Mouse (Mus musculus) forebrain, embryonic 14.5 days (tissue): Measurements from ENCODE around the gene 4931422A03Rik. TPM values are rescaled to one million over a fixed set of nuclear protein-coding genes. Genes with fewer than 3 reads are reported as not detected.

Source experiments
- ATAC-seq: fragments of 200-750 bp; cut with Nextera tagmentation; 2 replicates; pipeline ENCODE4 v1.8.0; 2017; ENCODE audit warnings: mild to moderate bottlenecking, moderate library complexity
- DNase-seq: peaks from one replicate; pipeline ENCODE4 v3.0.0-alpha.2; 2015; ENCODE audit warnings: low spot score
- H3K27ac ChIP-seq: fragments of 300-500 bp; sonication (generic); 2 replicates; pipeline ENCODE4 v1.5.1; 2014; ENCODE audit warnings: low read depth, mild to moderate bottlenecking, control low read depth, low read length, moderate library complexity
- H3K27me3 ChIP-seq: fragments of 300-500 bp; sonication (generic); replicated peaks from 2 replicates; pipeline ENCODE4 v1.6.1; 2014; ENCODE audit warnings: low read length, control low read depth, mixed read lengths; ENCODE audit not compliant: control insufficient read depth, insufficient read depth
- H3K36me3 ChIP-seq: fragments of 300-500 bp; sonication (generic); 2 replicates; pipeline ENCODE4 v1.6.1; 2014; ENCODE audit warnings: low read length, control low read depth; ENCODE audit not compliant: control insufficient read depth, insufficient read depth
- H3K4me1 ChIP-seq: fragments of 300-500 bp; sonication (generic); 2 replicates; pipeline ENCODE4 v1.6.1; 2014; ENCODE audit warnings: antibody characterized with exemption, low read length, control low read depth; ENCODE audit not compliant: control insufficient read depth, insufficient read depth
- H3K4me2 ChIP-seq: fragments of 300-500 bp; sonication (generic); 2 replicates; pipeline ENCODE4 v1.6.1; 2014; ENCODE audit warnings: mild to moderate bottlenecking, control low read depth, low read length
- H3K4me3 ChIP-seq: fragments of 300-500 bp; sonication (generic); 2 replicates; pipeline ENCODE4 v1.5.1; 2014; ENCODE audit warnings: low read depth, low read length, control low read depth
- H3K9ac ChIP-seq: fragments of 300-500 bp; sonication (generic); 2 replicates; pipeline ENCODE4 v1.6.1; 2014; ENCODE audit warnings: mild to moderate bottlenecking, low read length, control low read depth, moderate library complexity
- H3K9me3 ChIP-seq: fragments of 300-500 bp; sonication (generic); replicated peaks from 2 replicates; pipeline ENCODE4 v1.6.1; 2016; ENCODE audit warnings: low read length, control low read depth, mixed read lengths; ENCODE audit not compliant: control insufficient read depth
- WGBS: fragments of 180-500 bp; shearing (Covaris S2); extraction: QIAGEN DNeasy Blood & Tissue Kit; methylation state at CpG from one replicate; pipeline ENCODE4 v1.1.7; 2014; 5-methylcytosine and 5-hydroxymethylcytosine counted together
- polyA plus RNA-seq: library from polyadenylated mRNA; unstranded; fragments of >200 nt; fragmentation: Nextera tagmentation; extraction: Ambion mirVana; gene quantifications from 2 replicates; pipeline ENCODE4 v1.2.1, GENCODE M21; 2014

The 4931422A03Rik gene
- polyA plus RNA-seq, 1 experiment from 2014 or later: 0.67 TPM

DNA sequence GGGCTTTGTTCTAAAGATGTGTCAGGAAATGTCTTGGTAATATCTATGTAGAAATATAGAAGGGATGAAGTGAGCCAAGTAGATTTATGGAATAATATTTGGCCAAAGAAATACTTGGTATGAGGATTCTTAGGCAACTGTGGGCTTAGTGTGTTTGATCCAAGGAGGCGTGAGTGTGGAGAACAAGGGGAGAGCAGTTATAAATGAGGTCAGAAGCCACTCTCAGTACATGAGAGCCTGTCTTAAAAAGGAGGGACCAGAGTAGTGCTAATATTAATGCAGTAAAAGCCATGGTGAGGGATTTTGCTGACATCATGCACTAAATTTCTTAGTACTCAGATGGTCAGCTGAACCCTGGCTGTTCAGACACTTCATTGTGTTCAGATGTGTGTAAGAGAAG lies 30.2 kb upstream of the 4931422A03Rik start:
- H3K4me3 ChIP-seq: no peak overlapping the region
- DNase-seq (no peak), ATAC-seq (no peak)
- H3K27me3 ChIP-seq: no peaks in the 10 kb centered on the region
- WGBS: 91% methylated on average over 1 of the region's 1 CpGs
- H3K4me1 ChIP-seq: no peaks in the 10 kb centered on the region
- H3K9ac ChIP-seq: no peak overlapping the region
- no peak overlapping the region for H3K27ac ChIP-seq
- no peak overlapping the region for H3K4me2 ChIP-seq
- H3K9me3 ChIP-seq: no peaks in the 10 kb centered on the region
- H3K36me3 ChIP-seq: peaks cover 33% of the 10 kb centered on the region

DNA sequence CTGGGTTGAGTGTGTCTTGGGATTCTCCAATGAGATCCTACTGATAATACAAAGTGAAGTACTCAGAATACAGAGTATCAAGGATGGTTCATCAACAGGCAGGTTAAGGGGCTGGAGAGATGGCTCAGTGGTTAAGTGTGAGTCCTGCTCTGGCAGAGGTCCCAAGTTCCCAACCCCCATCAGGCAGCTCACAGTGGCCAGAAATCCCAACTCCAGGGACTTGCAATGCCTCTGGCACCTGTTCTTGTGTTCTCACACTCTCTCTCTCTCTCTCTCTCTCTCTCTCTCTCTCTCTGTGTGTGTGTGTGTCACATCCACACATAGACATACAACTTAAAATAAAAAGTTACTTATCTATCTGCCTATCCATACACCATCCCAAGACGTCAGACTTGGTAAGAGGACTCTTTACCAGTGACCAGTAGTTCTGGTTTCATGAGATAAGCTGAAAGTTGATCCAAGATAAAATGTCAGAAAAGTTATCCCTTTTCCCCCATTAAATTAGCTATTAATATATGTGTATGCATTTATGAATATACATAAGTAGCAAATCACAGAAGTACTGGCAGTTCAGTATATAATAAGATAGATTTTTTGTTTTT lies 16.4 kb upstream of the 4931422A03Rik start:
- 92% methylated on average over 1 of the region's 1 CpGs for WGBS
- no peak overlapping the region for H3K4me2 ChIP-seq
- H3K27me3 ChIP-seq: no peaks in the 10 kb centered on the region

DNA sequence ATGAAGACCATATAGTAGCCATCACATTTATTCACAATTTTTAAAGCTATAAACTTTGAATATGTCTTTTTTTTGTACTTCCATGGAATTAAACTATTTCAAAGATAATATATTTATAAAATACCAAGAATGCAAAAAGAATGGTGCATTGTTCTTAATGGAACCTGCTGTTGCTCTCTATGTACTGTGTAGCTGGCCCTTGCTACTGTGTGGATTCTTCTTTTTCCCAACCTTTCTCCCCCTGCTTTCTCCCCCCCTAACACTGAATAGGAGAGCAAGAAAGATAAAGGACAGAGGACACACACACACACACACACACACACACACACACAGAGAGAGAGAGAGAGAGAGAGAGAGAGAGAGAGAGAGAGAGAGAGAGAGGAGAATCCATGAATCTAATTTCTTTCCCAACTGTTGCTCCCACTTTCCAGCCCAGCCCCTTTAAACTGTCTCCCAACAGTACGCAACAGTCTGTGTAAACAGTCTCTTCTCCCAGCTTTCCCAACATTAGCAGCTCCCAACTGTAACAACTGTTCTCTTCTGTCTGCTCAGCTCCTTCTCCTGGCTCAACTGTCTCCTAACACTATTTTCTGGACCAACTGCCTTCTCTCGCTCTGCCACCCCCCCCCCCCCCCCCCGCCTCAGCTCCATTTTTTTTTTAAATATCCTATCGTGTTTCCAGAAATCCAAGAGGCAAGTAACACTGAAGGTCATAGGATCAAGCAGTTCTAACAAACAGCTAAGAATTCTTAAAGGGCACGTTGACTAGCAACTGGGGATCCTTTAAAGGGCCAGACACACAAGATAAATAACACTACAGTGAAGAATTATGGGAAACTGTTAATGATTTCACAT lies 15.7 kb upstream of the 4931422A03Rik start:
- no peak overlapping the region for H3K4me3 ChIP-seq
- DNase-seq: no peak
- no peaks in the 10 kb centered on the region for H3K27me3 ChIP-seq
- no peaks in the 10 kb centered on the region for H3K9me3 ChIP-seq
- ATAC-seq: no peak
- no peak overlapping the region for H3K9ac ChIP-seq
- H3K27ac ChIP-seq: no peak overlapping the region
- no peak overlapping the region for H3K4me2 ChIP-seq
- no peaks in the 10 kb centered on the region for H3K4me1 ChIP-seq
- WGBS: 72% methylated on average over 5 of the region's 5 CpGs
- peaks cover 30% of the 10 kb centered on the region for H3K36me3 ChIP-seq

More for the DNA sequence above, 16.4 kb upstream of the 4931422A03Rik start:
- DNase-seq (no peak), ATAC-seq (no peak)
- no peak overlapping the region for H3K27ac ChIP-seq
- H3K4me1 ChIP-seq: no peaks in the 10 kb centered on the region
- H3K9ac ChIP-seq: no peak overlapping the region
- H3K4me3 ChIP-seq: no peak overlapping the region
- peaks cover 30% of the 10 kb centered on the region for H3K36me3 ChIP-seq
- no peaks in the 10 kb centered on the region for H3K9me3 ChIP-seq

- WGBS: 95% methylated on average over 15 of the region's 15 CpGs
- Histone ChIP-seq H3K9ac (no peak overlapping the region), H3K9me3 (no peaks in the 10 kb centered on the region), H3K4me3 (no peak overlapping the region), H3K27me3 (no peaks in the 10 kb centered on the region), H3K4me1 (no peaks in the 10 kb centered on the region), H3K27ac (no peak overlapping the region), H3K36me3 (peaks cover 25% of the 10 kb centered on the region), H3K4me2 (no peak overlapping the region)
- DNase-seq: no peak
- no peak for ATAC-seq
Measured at GRCm38 (mm10) chr2:104042766-104043165, 14.6 kb upstream of the 4931422A03Rik start.

GRCm38 (mm10) chr2:104041632-104042031 lies 13.5 kb upstream of the 4931422A03Rik start:
- no peaks in the 10 kb centered on the region for H3K9me3 ChIP-seq
- ATAC-seq (no peak), DNase-seq (no peak)
- peaks cover 33% of the 10 kb centered on the region for H3K36me3 ChIP-seq
- H3K4me2 ChIP-seq: no peak overlapping the region
- no peak overlapping the region for H3K9ac ChIP-seq
- no peaks in the 10 kb centered on the region for H3K4me1 ChIP-seq
- H3K4me3 ChIP-seq: no peak overlapping the region
- H3K27ac ChIP-seq: no peak overlapping the region
- no peaks in the 10 kb centered on the region for H3K27me3 ChIP-seq
- 73% methylated on average over 5 of the region's 5 CpGs for WGBS

- Histone ChIP-seq H3K4me2 (no peak overlapping the region), H3K4me3 (no peak overlapping the region), H3K9ac (no peak overlapping the region), H3K9me3 (no peaks in the 10 kb centered on the region), H3K4me1 (no peaks in the 10 kb centered on the region), H3K36me3 (peaks cover 34% of the 10 kb centered on the region), H3K27me3 (no peaks in the 10 kb centered on the region), H3K27ac (no peak overlapping the region)
- ATAC-seq: no peak
- no peak for DNase-seq
- 81% methylated on average over 2 of the region's 2 CpGs for WGBS
Measured at GRCm38 (mm10) chr2:104038236-104038635, 10.1 kb upstream of the 4931422A03Rik start.

GRCm38 (mm10) chr2:104036316-104036715 lies 8.2 kb upstream of the 4931422A03Rik start:
- WGBS: 45% methylated on average over 3 of the region's 3 CpGs
- H3K27ac ChIP-seq: no peak overlapping the region
- no peak for ATAC-seq
- H3K4me2 ChIP-seq: no peak overlapping the region
- H3K9ac ChIP-seq: no peak overlapping the region
- H3K9me3 ChIP-seq: no peaks in the 10 kb centered on the region
- peaks cover 38% of the 10 kb centered on the region for H3K36me3 ChIP-seq
- no peak for DNase-seq
- no peaks in the 10 kb centered on the region for H3K27me3 ChIP-seq
- H3K4me1 ChIP-seq: no peaks in the 10 kb centered on the region
- H3K4me3 ChIP-seq: no peak overlapping the region

DNA sequence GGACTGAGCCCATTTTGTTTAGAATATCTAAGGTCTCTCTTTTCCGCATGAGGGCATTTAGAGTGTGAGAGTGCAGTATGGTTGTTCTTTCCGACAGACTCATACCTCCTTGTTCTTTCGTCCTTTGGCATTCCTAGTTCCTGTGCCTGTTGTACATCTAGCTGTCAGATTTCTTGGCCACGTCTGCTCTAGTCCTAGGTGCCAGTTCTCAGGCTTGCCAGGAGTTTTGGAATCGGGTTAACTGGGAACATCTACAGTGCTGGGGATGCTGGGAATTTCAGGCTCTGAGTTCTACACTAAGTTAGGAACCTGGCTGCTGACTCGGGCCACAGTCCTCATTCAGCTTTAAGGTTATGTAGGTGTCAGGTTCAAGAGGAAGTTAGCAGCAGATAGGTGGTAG lies 7.4 kb upstream of the 4931422A03Rik start:
- Histone ChIP-seq H3K4me2 (no peak overlapping the region), H3K4me1 (no peaks in the 10 kb centered on the region), H3K4me3 (no peak overlapping the region), H3K9me3 (no peaks in the 10 kb centered on the region), H3K36me3 (peaks cover 37% of the 10 kb centered on the region), H3K27ac (no peak overlapping the region), H3K27me3 (no peaks in the 10 kb centered on the region), H3K9ac (no peak overlapping the region)
- WGBS: 79% methylated on average over 6 of the region's 6 CpGs
- DNase-seq (no peak), ATAC-seq (no peak)

GRCm38 (mm10) chr2:104034832-104035472 lies 6.8 kb upstream of the 4931422A03Rik start:
- Histone ChIP-seq H3K27ac (no peak overlapping the region), H3K9me3 (no peaks in the 10 kb centered on the region), H3K27me3 (no peaks in the 10 kb centered on the region), H3K4me1 (no peaks in the 10 kb centered on the region), H3K36me3 (peaks cover 35% of the 10 kb centered on the region), H3K4me3 (no peak overlapping the region), H3K9ac (no peak overlapping the region), H3K4me2 (no peak overlapping the region)
- DNase-seq (peak; percentile 73), ATAC-seq (no peak)
- 31% methylated on average over 3 of the region's 3 CpGs for WGBS
